Mouse (Mus musculus) forebrain, embryonic 12.5 days (tissue): ENCODE results near the gene Tapt1. TPM values are rescaled to one million over a fixed set of nuclear protein-coding genes. Genes with fewer than 3 reads are reported as not detected.

Experiments
- ATAC-seq: fragments of 200-750 bp; cut with Nextera tagmentation; 2 replicates; pipeline ENCODE4 v1.8.0; 2017; ENCODE audit warnings: moderate TSS enrichment; ENCODE audit not compliant: low FRiP score
- H3K27ac ChIP-seq: fragments of 300-500 bp; sonication (generic); 2 replicates; pipeline ENCODE4 v1.5.1; 2016; ENCODE audit warnings: mild to moderate bottlenecking
- H3K27me3 ChIP-seq: fragments of 300-500 bp; sonication (generic); 2 replicates; pipeline ENCODE4 v1.6.1; 2016; ENCODE audit warnings: mild to moderate bottlenecking
- H3K36me3 ChIP-seq: fragments of 300-500 bp; sonication (generic); replicated peaks from 2 replicates; pipeline ENCODE4 v1.6.1; 2016; ENCODE audit warnings: mild to moderate bottlenecking
- H3K4me1 ChIP-seq: fragments of 300-500 bp; sonication (generic); 2 replicates; pipeline ENCODE4 v1.6.1; 2016
- H3K4me2 ChIP-seq: fragments of 300-500 bp; sonication (generic); 2 replicates; pipeline ENCODE4 v1.6.1; 2016; ENCODE audit warnings: mild to moderate bottlenecking, moderate library complexity
- H3K4me3 ChIP-seq: fragments of 300-500 bp; sonication (generic); replicated peaks from 2 replicates; pipeline ENCODE4 v1.5.1; 2016; ENCODE audit warnings: mild to moderate bottlenecking
- H3K9ac ChIP-seq: fragments of 300-500 bp; sonication (generic); 2 replicates; pipeline ENCODE4 v1.6.1; 2016; ENCODE audit warnings: mild to moderate bottlenecking
- H3K9me3 ChIP-seq: fragments of 300-500 bp; sonication (generic); 2 replicates; pipeline ENCODE4 v1.6.1; 2016
- WGBS: fragments of 180-500 bp; shearing (Covaris S2); methylation state at CpG from one replicate; pipeline ENCODE4 v1.1.7; 2016; 5-methylcytosine and 5-hydroxymethylcytosine counted together
- polyA plus RNA-seq: library from polyadenylated mRNA; unstranded; fragments of >200 nt; fragmentation: Nextera tagmentation; extraction: Ambion mirVana; gene quantifications from 2 replicates; pipeline ENCODE4 v1.2.1, GENCODE M21; 2016

The Tapt1 gene
- polyA plus RNA-seq, 1 experiment from 2014 or later: 31.6 TPM

DNA sequence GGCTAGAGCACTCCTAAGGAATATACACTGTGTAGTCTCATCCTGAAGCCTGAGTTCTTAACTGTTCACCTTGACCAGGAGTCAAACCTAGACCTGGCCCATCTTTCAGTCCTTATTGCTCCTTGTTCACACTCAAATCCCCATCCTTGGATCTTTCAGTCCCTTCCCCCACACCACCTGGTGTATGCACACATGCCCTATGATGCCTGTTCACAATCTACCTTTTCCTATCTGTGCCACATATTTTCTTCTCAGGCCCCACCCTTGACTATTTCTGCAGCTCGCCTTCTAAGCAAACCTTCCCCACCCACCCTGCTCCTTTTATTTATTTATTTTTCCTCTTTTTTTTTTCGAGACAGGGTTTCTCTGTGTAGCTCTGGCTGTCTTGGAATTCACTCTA lies 12.4 kb downstream of the Tapt1 start:
- H3K27me3 ChIP-seq: no peaks in the 10 kb centered on the region
- H3K9me3 ChIP-seq: no peaks in the 10 kb centered on the region
- H3K4me1 ChIP-seq: no peaks in the 10 kb centered on the region
- H3K4me3 ChIP-seq: no peak overlapping the region
- H3K4me2 ChIP-seq: no peak overlapping the region
- ATAC-seq: no peak
- H3K36me3 ChIP-seq: peaks cover 17% of the 10 kb centered on the region
- 92% methylated on average over 2 of the region's 2 CpGs for WGBS
- H3K27ac ChIP-seq: no peak overlapping the region
- no peak overlapping the region for H3K9ac ChIP-seq

DNA sequence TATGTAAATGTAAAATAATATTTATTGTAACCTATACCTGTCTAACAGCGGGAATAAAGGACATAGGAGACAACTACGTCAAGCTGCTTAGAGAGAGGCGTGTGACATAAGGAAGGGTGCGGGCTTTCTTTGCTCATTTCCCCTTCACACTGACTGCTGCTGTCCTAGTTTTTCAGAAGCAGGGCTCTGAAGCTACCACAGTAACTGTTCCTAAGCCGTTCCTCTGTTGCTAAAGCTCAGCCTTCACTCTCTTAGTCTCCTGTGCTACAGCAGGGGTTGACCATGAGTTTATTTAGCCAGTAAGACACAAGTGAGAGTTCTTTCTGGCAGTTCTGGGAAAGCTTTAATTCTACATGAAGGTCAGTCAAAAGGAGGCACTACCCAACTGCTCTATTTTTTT lies 13.0 kb downstream of the Tapt1 start:
- Histone ChIP-seq H3K9me3 (no peaks in the 10 kb centered on the region), H3K4me3 (no peak overlapping the region), H3K27ac (no peak overlapping the region), H3K9ac (no peak overlapping the region), H3K27me3 (no peaks in the 10 kb centered on the region), H3K36me3 (peaks cover 17% of the 10 kb centered on the region), H3K4me2 (no peak overlapping the region), H3K4me1 (no peaks in the 10 kb centered on the region)
- 94% methylated on average over 5 of the region's 5 CpGs for WGBS
- ATAC-seq: no peak

DNA sequence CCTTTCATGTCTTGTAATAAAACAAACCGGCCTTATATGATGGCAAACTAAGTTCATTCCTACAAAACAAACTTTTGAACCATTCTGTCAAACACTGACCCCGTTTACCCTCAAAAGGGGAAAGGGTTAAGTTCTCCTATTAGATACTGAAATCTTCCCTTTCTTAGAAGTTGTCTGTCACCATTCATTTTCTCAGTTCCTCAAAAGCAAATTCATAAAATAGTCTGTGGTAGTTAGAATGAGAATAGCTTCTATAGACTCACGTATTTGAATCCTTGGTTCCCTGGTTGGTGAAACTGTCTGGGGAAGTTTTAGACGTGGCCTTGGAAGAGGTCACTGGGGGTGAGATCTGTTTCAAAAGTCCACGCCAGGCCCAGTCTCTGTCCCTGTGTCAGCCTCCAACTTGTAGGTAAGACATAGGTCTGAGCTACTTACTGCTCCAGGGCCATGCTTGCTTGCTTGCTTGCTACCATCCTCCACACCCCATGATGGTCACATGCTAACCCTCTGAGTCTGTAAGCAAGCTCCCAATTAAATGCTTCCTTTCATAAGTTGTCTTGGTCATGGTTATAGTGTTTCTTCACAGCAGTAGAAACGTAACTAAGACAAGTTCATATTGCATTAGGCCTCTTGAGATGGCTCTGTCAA lies 14.5 kb downstream of the Tapt1 start:
- H3K27me3 ChIP-seq: no peaks in the 10 kb centered on the region
- 91% methylated on average over 6 of the region's 6 CpGs for WGBS
- no peak overlapping the region for H3K27ac ChIP-seq
- ATAC-seq: no peak
- H3K36me3 ChIP-seq: peaks cover 17% of the 10 kb centered on the region
- H3K9me3 ChIP-seq: no peaks in the 10 kb centered on the region
- no peak overlapping the region for H3K9ac ChIP-seq
- H3K4me2 ChIP-seq: no peak overlapping the region
- H3K4me3 ChIP-seq: no peak overlapping the region
- H3K4me1 ChIP-seq: no peaks in the 10 kb centered on the region

DNA sequence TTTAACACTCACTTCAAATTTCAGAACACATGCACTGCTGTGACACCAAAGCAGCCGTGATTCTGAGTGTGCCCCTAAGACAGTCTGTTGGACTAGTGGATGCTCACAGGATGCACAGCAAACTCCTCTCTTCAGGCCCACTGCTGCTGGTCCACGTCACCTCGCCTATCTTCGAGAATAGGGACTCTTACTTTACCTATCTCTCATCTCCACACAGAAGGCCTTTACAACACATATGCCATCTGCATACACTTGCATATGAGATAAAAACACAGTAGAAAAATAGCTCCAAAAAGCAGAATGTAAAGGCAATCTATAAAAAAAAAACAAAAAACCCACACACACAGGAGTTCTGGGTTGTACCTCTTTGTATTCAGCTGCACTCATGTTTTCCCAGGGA lies 19.1 kb downstream of the Tapt1 start:
- no peaks in the 10 kb centered on the region for H3K9me3 ChIP-seq
- H3K4me2 ChIP-seq: no peak overlapping the region
- no peaks in the 10 kb centered on the region for H3K27me3 ChIP-seq
- no peak overlapping the region for H3K9ac ChIP-seq
- H3K27ac ChIP-seq: no peak overlapping the region
- 86% methylated on average over 4 of the region's 4 CpGs for WGBS
- no peak for ATAC-seq
- no peaks in the 10 kb centered on the region for H3K4me1 ChIP-seq
- H3K36me3 ChIP-seq: peaks cover 18% of the 10 kb centered on the region; the same call in 1 of the 2 replicates
- no peak overlapping the region for H3K4me3 ChIP-seq

DNA sequence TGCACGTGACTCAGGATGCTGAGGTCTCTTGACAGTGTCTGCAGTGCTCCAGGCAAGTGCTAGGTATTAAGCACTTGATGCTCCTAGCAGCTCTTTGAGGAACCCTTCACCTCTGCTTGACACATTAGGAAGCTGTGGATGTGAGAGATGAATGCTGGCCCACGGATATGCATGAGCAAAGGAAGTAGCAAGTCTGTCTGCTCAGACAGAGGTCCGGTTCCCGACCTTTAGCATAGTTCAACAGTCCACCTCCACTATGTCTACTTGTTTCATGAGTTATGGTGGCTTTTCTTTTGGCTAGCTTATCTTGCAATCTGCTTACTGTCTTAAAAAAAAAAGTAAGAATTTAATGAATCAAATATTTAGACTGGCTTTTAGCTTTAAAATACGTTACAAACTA lies 19.8 kb downstream of the Tapt1 start:
- no peak overlapping the region for H3K9ac ChIP-seq
- no peak overlapping the region for H3K4me3 ChIP-seq
- H3K36me3 ChIP-seq: 0 out of 2 replicates have a peak, but pooled peaks cover 14% of the 10 kb centered on the region
- 86% methylated on average over 5 of the region's 5 CpGs for WGBS
- no peak overlapping the region for H3K27ac ChIP-seq
- no peaks in the 10 kb centered on the region for H3K4me1 ChIP-seq
- ATAC-seq: no peak
- H3K27me3 ChIP-seq: no peaks in the 10 kb centered on the region
- no peaks in the 10 kb centered on the region for H3K9me3 ChIP-seq
- H3K4me2 ChIP-seq: no peak overlapping the region

DNA sequence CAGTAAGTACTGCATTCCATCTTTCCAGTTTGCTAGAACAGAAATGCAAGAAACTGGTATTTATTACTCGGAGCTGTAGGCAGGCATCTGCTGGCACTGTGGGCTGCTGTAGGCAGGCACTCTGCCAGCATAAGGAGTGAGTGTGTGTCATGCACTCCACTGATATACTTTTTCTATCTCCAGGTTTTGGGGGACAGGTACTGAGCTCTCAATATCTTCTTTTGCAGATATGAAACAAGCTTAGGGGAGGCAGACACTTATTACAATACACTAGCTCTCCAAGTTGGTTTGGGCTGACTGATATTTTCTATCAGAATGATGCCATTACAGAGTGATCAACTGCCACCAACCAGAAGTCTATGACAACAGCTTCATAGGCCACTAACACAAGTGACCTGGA lies 23.0 kb downstream of the Tapt1 start:
- Histone ChIP-seq H3K36me3 (0 out of 2 replicates have a peak, but pooled peaks cover 20% of the 10 kb centered on the region), H3K9me3 (no peaks in the 10 kb centered on the region), H3K9ac (no peak overlapping the region), H3K4me3 (no peak overlapping the region), H3K27ac (no peak overlapping the region), H3K27me3 (no peaks in the 10 kb centered on the region), H3K4me2 (no peak overlapping the region), H3K4me1 (no peaks in the 10 kb centered on the region)
- no peak for ATAC-seq
- 94% methylated on average over 1 of the region's 1 CpGs for WGBS

DNA sequence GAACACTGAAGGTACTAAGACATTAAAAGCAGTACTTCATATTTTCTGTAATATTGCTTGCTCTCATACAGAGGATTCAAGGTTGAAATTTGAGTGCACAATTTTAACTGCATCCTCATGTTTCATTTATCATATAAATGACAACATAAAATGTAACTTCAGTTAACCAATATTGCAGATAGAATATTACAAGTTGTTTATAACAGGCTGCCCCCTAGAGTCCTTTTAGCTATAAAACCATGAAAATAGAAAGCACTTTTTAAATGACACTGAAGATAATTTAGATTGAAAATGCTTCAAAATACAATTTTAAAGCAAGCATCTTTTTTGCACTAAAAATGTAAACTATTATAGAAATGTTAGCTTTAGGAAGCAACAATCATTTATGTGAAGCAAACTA lies 24.8 kb downstream of the Tapt1 start:
- Histone ChIP-seq H3K4me1 (no peaks in the 10 kb centered on the region), H3K9ac (no peak overlapping the region), H3K4me2 (no peak overlapping the region), H3K27me3 (no peaks in the 10 kb centered on the region), H3K9me3 (no peaks in the 10 kb centered on the region), H3K27ac (no peak overlapping the region), H3K36me3 (0 out of 2 replicates have a peak, but pooled peaks cover 20% of the 10 kb centered on the region), H3K4me3 (no peak overlapping the region)
- ATAC-seq: no peak

DNA sequence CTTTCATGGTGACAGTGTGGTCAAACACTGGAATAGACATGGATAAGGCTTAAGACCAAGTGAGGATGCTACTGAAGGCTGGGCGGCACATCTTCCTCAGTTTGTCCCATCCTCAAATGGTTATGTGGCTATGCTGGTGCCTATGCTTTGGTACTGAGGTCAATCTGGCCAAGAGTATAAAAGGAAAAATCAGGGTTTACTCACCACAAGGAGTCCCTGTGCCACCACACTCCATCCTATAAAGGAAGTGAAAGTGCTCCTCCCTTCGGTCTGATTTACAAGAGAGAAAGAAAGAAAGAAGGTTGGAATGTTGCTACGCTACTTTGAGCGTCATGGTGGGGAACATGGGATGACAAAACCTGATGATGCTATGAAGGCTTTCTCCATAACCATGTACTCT lies 27.3 kb downstream of the Tapt1 start:
- Histone ChIP-seq H3K27me3 (no peaks in the 10 kb centered on the region), H3K9ac (no peak overlapping the region), H3K36me3 (peaks cover 8% of the 10 kb centered on the region; the same call in 1 of the 2 replicates), H3K4me2 (no peak overlapping the region), H3K4me3 (no peak overlapping the region), H3K4me1 (no peaks in the 10 kb centered on the region), H3K9me3 (no peaks in the 10 kb centered on the region), H3K27ac (no peak overlapping the region)
- no peak for ATAC-seq
- WGBS: 94% methylated on average over 4 of the region's 4 CpGs

DNA sequence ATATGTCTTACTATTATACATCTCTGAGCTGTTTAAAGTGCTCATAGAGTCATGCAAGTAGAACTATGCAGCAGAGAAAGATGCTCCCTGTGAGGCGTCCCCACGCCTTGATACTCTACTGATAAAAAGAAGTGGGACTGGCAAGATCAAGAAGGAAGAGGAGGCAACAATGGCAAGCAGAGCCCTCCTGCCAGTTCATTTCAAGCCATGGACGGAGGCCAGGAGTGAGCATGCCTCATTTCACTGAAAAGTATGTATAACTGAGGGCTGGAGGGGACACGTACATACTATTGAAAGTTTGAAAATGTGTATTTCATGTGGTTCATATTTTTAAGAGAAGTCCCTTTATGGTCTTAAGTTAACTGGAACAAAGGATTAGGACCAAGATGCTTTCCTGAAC lies 28.0 kb downstream of the Tapt1 start:
- H3K4me1 ChIP-seq: no peaks in the 10 kb centered on the region
- no peaks in the 10 kb centered on the region for H3K27me3 ChIP-seq
- no peak overlapping the region for H3K4me3 ChIP-seq
- H3K9me3 ChIP-seq: no peaks in the 10 kb centered on the region
- H3K27ac ChIP-seq: no peak overlapping the region
- H3K4me2 ChIP-seq: no peak overlapping the region
- no peak for ATAC-seq
- WGBS: 88% methylated on average over 4 of the region's 4 CpGs
- H3K9ac ChIP-seq: no peak overlapping the region
- peaks cover 15% of the 10 kb centered on the region; the same call in 1 of the 2 replicates for H3K36me3 ChIP-seq

DNA sequence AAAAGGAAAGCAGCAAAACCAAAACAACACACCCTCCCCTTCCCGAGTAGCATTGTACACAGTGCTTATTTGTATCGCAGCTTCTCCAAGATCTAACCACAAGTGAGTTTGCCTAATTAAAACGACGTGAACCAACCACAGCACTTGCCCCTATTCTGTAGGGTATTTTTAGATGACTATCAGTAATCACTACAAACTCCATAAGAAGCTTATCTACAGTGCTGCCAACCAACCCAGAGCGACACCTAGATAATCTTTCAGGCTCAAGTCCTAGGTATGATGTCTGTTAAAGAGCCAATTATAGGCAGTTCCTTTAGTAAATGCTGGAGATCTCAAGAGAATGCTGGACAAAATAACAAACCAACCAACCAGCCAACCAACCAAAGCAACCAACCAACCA lies 28.6 kb downstream of the Tapt1 start:
- ATAC-seq: no peak
- H3K4me1 ChIP-seq: no peaks in the 10 kb centered on the region
- H3K27me3 ChIP-seq: no peaks in the 10 kb centered on the region
- no peak overlapping the region for H3K9ac ChIP-seq
- H3K27ac ChIP-seq: no peak overlapping the region
- H3K4me3 ChIP-seq: no peak overlapping the region
- peaks cover 21% of the 10 kb centered on the region for H3K36me3 ChIP-seq
- WGBS: 90% methylated on average over 5 of the region's 5 CpGs
- H3K4me2 ChIP-seq: no peak overlapping the region
- H3K9me3 ChIP-seq: no peaks in the 10 kb centered on the region

DNA sequence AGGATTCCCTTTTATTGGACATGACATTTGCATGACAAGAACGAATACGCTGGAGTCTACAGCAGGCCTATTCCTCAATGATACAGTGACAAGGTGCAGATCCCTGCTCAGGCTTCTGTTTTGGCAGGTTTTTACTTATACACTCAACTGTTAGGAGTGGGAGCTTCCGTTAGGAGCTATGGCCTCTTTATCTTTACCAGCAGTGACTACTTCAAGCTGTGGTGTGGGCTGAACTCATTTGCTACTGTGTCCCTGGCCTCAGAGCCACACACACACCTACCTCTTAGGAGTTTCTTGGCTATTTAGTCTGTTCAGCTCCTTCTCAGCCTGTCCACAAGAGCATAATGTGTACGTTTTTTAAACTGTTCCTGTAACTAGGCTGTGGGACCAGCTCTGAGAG lies 30.3 kb downstream of the Tapt1 start:
- Histone ChIP-seq H3K9ac (no peak overlapping the region), H3K27ac (no peak overlapping the region), H3K27me3 (no peaks in the 10 kb centered on the region), H3K4me1 (no peaks in the 10 kb centered on the region), H3K9me3 (no peaks in the 10 kb centered on the region), H3K36me3 (peaks cover 21% of the 10 kb centered on the region), H3K4me2 (no peak overlapping the region), H3K4me3 (no peak overlapping the region)
- no peak for ATAC-seq
- WGBS: 88% methylated on average over 4 of the region's 4 CpGs

DNA sequence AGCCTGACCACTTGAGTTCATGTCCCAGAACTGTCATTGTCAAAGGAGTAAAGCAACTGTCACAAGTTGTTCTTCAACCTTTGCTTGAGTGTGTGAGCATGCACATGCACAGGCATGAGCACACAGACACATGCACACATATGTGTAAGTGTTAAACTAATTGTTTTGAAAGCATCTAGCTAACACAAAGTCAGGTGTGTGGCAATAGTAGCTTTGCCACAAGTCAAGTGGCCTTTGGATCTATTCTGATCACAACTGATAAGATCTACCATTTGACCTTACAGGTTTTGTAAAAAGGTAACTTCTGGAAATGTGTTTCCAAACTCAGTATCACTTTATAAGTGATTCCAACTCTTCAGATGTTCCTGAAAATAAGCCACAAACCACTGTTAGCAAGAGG lies 39.1 kb downstream of the Tapt1 start:
- no peak overlapping the region for H3K27ac ChIP-seq

DNA sequence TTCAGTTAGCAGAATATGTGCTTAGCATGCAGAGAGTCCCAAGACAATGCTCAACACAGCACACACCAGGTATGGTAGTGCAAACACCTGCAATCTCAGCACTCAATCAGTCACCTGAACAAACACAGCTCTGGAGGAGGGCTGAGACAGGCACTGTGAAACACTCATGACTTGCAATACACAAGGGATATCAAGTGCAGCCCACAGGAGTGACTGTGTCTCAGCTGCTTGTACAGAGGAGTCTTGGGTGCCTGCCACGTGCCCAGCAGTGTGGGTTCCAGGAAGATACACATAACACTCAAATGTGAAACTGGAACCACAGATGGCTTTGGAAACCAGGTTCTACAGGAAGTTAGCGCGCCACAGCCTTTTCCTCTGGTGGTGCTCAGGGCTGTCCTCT lies 44.8 kb downstream of the Tapt1 start:
- no peaks in the 10 kb centered on the region for H3K9me3 ChIP-seq
- H3K27me3 ChIP-seq: no peaks in the 10 kb centered on the region
- peaks cover 49% of the 10 kb centered on the region for H3K36me3 ChIP-seq
- H3K27ac ChIP-seq: no peak overlapping the region
- no peaks in the 10 kb centered on the region for H3K4me1 ChIP-seq
- no peak for ATAC-seq
- 98% methylated on average over 3 of the region's 3 CpGs for WGBS
- no peak overlapping the region for H3K9ac ChIP-seq
- no peak overlapping the region for H3K4me3 ChIP-seq
- no peak overlapping the region for H3K4me2 ChIP-seq

More for the DNA sequence above, 39.1 kb downstream of the Tapt1 start:
- no peak overlapping the region for H3K4me3 ChIP-seq
- no peak overlapping the region for H3K9ac ChIP-seq
- no peaks in the 10 kb centered on the region for H3K4me1 ChIP-seq
- no peak for ATAC-seq
- H3K27me3 ChIP-seq: no peaks in the 10 kb centered on the region
- no peak overlapping the region for H3K4me2 ChIP-seq
- H3K36me3 ChIP-seq: peaks cover 43% of the 10 kb centered on the region
- no peaks in the 10 kb centered on the region for H3K9me3 ChIP-seq
